Mouse (Mus musculus): ENCODE results near the gene Tradd.

Gene Tradd

DNA sequence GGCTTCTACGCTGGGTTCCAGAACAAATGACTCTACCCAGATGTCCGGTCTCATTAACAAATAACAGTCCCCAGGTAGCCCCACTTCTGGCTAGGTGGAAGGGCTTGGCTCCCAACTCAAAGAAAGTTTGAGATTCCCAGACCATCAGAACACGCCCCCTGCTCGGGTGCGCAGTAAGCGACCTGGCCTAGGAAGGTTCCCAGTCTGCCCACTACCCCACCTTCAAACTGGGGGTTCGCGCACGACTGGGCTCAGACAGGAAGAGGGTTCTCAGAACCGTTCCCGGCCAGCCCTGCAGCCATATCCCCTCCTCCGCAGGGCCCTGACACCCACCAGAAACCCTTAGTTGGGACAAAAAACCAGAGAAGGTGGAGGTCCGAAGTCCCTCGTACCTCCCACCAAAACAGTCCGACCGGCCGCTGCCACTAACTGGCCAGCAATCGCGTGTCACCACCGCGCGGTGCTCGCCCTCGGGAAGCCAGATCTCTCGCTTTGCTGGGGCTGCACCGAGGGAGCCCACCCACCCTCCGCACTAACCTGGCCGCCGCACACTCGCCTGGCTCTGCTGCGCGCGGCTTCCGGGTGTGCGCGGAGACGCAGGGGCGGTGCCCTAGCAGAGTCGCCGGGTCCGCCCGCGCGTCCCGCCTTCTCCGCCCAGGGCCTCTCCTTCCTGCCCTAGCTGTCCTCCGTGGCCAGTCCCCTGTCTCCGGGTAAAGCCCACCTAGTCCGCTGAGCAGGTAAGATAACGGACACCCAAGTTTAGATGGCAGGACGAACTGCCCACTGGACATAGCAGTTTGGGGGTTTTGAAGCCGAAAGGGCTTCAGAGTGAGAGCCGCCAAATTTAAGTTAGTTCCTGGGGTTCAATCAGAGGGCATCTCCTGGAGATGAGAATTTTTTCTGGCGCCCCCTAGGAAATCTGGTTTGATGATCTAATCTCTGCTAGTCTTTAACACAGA, at the start of gene Tradd, which contains the start of gene Fbxl8:
Tradd (minus strand) TSS at position 586 of the 959 bp plus-strand sequence.
Fbxl8 (plus strand) TSS at position 625 of the 959 bp plus-strand sequence.
- DNase-seq (ENCODE audit: low read depth, low spot score): no peak

DNA sequence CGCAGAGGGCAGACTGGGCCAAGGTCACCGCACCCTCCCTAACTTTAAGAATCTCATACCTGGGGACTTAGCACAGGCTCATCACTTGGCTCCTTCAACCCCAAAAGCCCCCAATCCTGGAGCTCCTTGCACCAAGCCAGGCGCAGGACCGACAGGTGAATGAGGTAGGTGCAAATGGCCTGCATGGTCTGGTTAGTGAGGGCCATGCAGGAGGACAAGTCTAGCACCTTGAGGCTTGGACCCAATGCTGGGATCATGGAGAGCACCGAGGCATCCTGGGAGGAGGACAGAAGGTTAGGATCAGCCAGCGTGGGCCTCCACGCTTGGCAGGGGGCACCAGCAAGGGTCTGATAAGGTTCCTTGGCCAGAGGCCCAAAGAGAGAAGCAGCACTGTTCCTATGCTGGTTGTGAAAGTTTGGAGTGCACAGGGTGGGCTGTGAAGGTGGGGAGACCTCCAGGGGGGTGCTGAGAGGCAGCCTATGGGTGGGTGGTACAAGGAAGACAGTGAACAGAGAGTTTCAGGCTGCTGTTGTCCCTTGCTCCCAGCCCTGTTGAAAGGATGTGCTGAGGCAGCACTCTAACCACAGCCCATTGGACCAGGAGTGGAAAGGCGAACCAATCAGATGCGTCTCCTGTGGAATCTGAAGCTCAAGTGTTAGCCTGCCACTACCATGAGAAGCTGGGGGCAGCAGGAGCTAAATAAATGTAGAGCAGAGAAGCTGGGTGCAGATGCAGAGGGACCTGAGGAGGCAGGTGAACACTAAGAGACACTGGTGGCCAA, 49.4 kb upstream of the Tradd start:
- no peak for DNase-seq (ENCODE audit: low read depth, low spot score)

DNA sequence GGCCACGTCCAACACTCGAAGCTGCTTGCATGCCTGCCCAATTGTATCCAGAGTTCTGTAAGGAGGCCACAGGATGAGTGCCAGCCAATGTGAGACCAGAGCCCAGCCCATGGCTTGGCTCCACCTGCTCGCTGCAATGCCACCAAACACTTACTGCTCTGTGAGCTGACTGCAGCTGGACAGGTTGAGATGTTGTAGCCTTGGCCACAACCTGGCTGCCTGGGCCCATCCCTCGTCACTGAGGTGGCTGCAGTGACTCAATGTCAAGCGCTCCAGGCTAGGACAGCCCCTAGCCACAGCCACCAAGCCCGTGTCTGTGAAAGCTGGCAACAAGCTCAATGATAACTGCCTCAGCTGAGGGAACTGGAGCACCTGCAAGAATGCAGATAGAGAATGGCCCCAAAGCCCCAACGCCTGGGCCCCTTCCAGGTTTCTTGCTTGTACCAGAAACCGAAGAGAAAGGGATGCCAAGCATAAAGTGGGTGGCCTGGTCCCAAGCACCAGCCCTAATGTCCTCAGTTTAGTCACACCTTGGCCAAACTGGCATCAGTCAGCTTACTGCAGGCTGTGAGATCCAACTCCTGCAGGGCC, 48.6 kb upstream of the Tradd start:
- no peak for DNase-seq (ENCODE audit: low read depth, low spot score)

GRCm38 (mm10) chr8:105311718-105312117, 47.3 kb upstream of the Tradd start:
- DNase-seq (ENCODE audit: low read depth, low spot score): no peak

GRCm38 (mm10) chr8:105310118-105310517, 45.7 kb upstream of the Tradd start:
- no peak for DNase-seq (ENCODE audit: low read depth, low spot score)

DNA sequence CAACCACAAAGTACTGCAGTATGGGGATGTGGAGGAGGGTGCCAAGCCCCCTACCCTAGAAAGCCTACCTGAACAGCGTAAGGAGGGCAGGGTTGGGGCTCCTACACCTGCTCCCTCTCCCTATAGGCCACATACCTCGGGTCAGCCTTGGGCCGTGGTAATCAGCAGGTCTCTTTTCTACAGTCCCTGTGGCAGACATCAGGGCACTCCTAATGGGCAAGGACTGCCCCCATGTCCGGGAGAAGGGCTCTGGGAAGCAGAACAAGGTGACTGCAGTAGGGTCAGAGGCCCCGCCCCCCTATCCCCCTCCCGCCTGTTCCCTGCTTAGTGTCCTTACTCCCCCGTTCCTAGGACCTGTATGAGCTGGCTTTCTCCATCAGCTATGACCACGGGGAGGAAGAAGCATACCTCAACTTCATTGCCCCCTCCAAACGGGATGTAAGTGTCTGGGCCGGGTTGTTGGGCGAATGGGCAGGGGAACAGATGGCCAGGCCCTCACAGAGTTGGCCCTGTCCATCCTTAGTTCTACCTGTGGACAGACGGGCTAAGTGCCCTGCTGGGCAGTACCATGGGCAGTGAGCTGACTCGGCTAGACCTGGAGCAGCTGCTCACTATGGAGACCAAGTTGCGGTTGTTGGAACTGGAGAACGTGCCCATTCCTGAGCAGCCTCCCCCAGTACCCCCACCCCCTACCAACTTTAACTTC, 44.9 kb upstream of the Tradd start:
- DNase-seq (ENCODE audit: low read depth, low spot score): no peak

DNA sequence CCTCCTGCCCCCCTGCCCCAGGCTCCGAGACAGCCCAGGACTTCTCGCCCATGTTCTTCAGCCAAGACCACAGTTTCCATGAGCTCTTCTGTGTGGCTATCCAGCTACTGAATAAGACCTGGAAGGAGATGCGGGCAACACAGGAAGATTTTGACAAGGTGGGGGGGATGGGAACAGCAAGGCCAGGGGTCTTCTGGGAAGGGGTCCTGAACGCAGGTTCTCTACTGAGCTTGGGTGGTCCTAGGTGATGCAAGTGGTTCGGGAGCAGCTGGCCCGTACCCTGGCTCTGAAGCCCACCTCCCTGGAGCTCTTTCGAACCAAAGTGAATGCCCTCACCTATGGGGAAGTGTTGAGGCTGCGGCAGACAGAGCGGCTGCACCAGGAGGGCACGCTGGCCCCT, 44.0 kb upstream of the Tradd start:
- DNase-seq (ENCODE audit: low read depth, low spot score): no peak

DNA sequence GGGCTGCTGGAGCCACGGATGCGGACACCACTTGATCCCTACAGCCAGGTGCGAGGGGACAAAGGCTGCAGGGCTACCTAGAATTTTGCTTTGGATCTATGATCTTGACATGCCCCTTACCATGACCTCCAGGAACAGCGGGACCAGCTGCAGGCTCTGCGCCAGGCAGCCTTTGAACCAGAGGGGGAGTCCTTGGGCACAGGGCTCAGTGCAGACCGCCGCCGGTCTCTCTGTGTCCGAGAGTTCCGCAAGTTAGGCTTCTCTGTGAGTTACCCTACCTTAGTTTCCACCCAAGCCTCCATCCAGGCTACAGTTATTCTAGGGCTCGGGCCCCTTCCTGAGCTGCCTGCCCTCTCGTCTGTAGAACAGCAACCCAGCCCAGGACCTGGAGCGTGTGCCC, 43.3 kb upstream of the Tradd start:
- no peak for DNase-seq (ENCODE audit: low read depth, low spot score)

DNA sequence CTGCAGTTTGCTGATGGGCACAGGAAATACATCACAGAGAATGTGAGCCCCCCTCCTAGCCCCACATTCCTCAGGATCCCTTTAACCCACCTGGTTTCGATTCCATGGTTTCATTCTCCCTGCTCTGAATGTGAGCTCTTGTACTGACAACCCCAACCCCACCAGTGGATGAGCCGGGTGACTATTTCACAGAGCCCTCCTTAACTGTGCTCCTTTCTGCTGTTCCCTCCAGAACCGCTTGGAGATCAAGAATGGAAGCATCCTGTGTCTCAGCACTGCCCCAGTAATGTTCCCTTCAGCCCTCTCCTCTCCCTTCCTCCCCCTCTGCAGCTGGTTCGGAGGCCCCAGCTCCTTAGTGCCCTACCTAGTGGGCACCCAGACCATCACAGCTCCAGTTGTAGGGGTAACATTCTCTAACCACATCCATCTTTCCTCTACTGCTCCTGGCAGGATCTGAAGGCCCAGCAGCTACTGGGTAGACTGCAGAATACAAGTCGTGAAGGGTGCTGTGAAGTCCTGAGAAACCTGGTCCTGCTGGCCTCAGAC, 41.8 kb upstream of the Tradd start:
- DNase-seq (ENCODE audit: low read depth, low spot score): no peak

DNA sequence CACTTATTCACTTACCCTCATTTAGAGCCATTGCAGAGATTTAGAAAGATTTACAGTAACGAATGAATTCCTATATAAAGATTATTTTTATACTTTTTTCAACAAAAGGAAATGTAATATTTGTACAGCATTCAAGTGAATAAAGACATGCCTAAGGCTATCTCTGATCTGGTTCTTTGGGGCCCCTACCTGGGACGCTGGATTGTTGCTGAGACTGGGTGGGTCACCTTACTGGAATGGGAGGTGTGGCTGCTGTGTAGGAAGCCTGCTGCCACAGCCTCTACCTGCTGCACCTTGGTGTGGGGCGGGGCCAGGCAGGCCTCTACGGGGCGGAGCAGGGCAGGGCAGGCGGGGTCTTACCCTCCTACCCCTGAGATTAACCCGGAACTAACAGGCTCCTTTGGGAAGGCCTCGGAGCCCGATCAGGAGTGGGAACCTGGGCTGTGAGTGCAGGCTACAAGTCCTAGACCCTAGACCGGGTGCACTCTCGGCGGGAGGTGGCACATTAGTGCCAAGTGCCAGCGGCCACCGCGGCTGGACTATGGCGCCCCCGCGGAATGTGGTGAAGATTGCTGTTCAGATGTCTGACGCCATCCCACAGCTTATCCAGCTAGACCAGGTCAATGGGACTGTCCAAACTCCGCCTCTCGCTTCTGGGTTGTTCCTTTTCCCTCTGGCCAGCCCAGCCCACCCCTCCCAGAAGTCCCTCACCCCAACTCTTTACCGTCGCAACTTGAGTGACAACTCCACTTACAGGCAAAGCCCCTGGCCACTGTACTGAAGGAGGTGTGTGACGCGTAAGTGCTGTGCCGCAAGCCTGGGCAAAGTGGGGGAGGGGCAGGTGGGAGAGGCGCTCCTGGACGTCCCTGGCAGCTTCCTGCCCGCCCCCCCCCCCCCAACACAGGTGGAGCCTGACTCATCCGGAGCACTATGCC, 41.1 kb upstream of the Tradd start, which contains the start of gene Elmo3:
Elmo3 (plus strand) TSS at position 391 of the 935 bp plus-strand sequence.
- peak; percentile 60 for DNase-seq (ENCODE audit: low read depth, low spot score)

GRCm38 (mm10) chr8:105304325-105305210, 40.2 kb upstream of the Tradd start:
- no peak for DNase-seq (ENCODE audit: low read depth, low spot score)

DNA sequence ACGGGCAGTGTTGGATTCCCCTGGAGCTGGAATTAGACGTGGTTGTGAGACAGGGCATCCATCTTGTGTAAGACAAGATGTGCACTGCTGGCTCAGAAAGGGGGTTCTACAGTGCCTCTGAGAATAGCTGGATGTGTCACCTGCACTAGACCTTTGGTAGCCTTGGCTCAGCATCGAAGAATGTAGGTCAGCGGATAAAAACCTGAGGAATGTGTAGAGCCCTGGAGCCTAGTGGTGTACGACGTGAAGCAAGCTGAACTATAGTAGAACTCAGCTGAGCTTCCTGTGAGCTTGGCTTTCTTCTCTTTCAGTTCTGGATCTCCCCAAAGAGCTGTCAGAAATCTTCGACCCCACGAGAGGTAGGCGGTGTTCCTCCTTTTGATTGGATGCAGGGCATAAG, 39.5 kb upstream of the Tradd start:
- DNase-seq (ENCODE audit: low read depth, low spot score): no peak

- no peak for DNase-seq (ENCODE audit: low read depth, low spot score)
Measured at GRCm38 (mm10) chr8:105303396-105303795, 39.0 kb upstream of the Tradd start.

DNA sequence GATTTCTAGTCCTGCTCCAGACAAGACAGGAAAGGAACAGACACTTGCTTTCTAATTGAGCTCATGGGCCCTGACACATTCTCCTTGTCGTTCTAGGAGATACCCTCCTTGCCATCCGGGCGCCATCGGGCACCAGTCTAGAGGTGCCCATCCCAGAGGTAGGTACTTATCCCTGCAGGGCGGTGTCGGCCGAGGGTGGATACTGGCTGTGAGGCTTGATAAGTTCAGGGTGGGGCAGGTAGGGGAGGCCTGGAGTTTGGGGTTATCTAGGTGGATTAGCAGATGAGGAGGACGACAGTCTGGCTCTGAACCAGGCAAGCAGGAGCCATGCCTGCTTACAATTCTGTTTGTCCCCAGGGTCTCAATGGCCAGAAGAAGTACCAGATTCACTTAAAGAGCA, 35.6 kb upstream of the Tradd start:
- no peak for DNase-seq (ENCODE audit: low read depth, low spot score)

- DNase-seq (ENCODE audit: low read depth, low spot score): no peak
Measured at GRCm38 (mm10) chr8:105298351-105299252, 34.2 kb upstream of the Tradd start.

- peak; percentile 92 for DNase-seq (ENCODE audit: low read depth, low spot score)
Measured at GRCm38 (mm10) chr8:105297511-105298192, 33.2 kb upstream of the Tradd start, which contains the start of gene E2f4. Gene E2f4, plus strand, starts transcription at chr8:105297663.

- DNase-seq (ENCODE audit: low read depth, low spot score): no peak
Measured at GRCm38 (mm10) chr8:105295895-105296573, 31.6 kb upstream of the Tradd start, which contains the start of gene Exoc3l. Gene Exoc3l, minus strand, starts transcription at chr8:105296101.

Measured in mesoderm, embryonic 11.5 days (tissue).